Comparison of ENCODE assay signal across 21 mouse cellular contexts in genomic region chr3:106126999-106127398, GRCm38 (mm10). TPM values are rescaled to one million over a fixed set of nuclear protein-coding genes. Genes with fewer than 3 reads are reported as not detected.
"Had no signal": no experiment of that assay in that cellular context is flagged by ENCODE, and none has a peak within 500 bp of the region (broad histone marks: within the 10 kb centered on the region; RNA-seq: fewer than 3 reads in every experiment).

No protein-coding gene starts in this region.

- H3K9ac ChIP-seq: neural tube, embryonic 12.5 days; neural tube, embryonic 13.5 days; neural tube, embryonic 15.5 days had no signal

- H3K4me3 ChIP-seq: neural tube, embryonic 12.5 days; neural tube, embryonic 13.5 days; neural tube, embryonic 15.5 days had no signal

- DNase-seq: retina, postnatal 1 day; right cerebral cortex, adult 18-20 months; right cerebral cortex, postnatal 14 days; right cerebral cortex, postnatal 25 days; right cerebral cortex, postnatal 4 days; spleen, adult 18-20 months; thymus, adult 18-20 months; thymus, adult 2 months; thymus, postnatal 14 days; thymus, postnatal 25 days; thymus, postnatal 36 days; thymus, postnatal 4 days had no signal

- H3K4me1 ChIP-seq: neural tube, embryonic 12.5 days; neural tube, embryonic 13.5 days; neural tube, embryonic 15.5 days had no signal

- H3K27me3 ChIP-seq: neural tube, embryonic 12.5 days; neural tube, embryonic 13.5 days; neural tube, embryonic 15.5 days had no signal

- H3K36me3 ChIP-seq: neural tube, embryonic 12.5 days; neural tube, embryonic 13.5 days; neural tube, embryonic 15.5 days had no signal

- H3K27ac ChIP-seq: neural tube, embryonic 12.5 days; neural tube, embryonic 13.5 days; neural tube, embryonic 15.5 days had no signal

- H3K4me2 ChIP-seq: neural tube, embryonic 12.5 days; neural tube, embryonic 13.5 days; neural tube, embryonic 15.5 days had no signal

RNA-seq across cellular contexts. Expression of gene Chia1, which starts 14.0 kb away (rescaled TPM):
- total RNA-seq: neutrophil, adult 5-6 weeks had no signal
- polyA plus RNA-seq: neural tube, embryonic 11.5 days; spleen, adult 2 months; stomach, embryonic 14.5 days had no signal

RNA-seq across cellular contexts. Expression of gene Chil3, which starts 40.4 kb away (rescaled TPM):
- polyA plus RNA-seq: neural tube, embryonic 11.5 days; neural tube, embryonic 12.5 days; neural tube, embryonic 13.5 days; neural tube, embryonic 14.5 days; neural tube, embryonic 15.5 days; small intestine, adult 2 months; stomach, embryonic 14.5 days had no signal
